Mouse (Mus musculus) left cerebral cortex, adult 2 months (tissue): ENCODE results near the gene Obscn. TPM values are rescaled to one million over a fixed set of nuclear protein-coding genes. Genes with fewer than 3 reads are reported as not detected.
A peak's percentile ranks its signal among the peaks of the same experiment; 100 is the strongest.

ENCODE experiments used
- DNase-seq, 2 experiments: peaks; one replicate each; pipeline ENCODE4 v3.0.0; 2021 to 2022; ENCODE audit warnings: low spot score in 2 of 2, mixed read lengths in 1 of 2; ENCODE audit errors: extremely low spot score in 1 of 2
- H3K27ac ChIP-seq: fragments of 200-600 bp; 2 replicates; pipeline ENCODE4 v1.8.1; 2022
- H3K4me3 ChIP-seq: fragments of 200-600 bp; 2 replicates; pipeline ENCODE4 v1.8.1; 2022
- CTCF ChIP-seq: fragments of 200-600 bp; IDR thresholded peaks from 2 replicates; pipeline ENCODE4 v1.8.1; 2022; ENCODE audit warnings: antibody characterized with exemption, mild to moderate bottlenecking, moderate library complexity
- intact Hi-C: fragments of 180-260 bp; cut with DNase I; formaldehyde crosslinking; loops from one replicate; pipeline ENCODE4 v1.15.1; 2025
- long read RNA-seq, 2 experiments: library from polyadenylated mRNA; stranded (forward); transcript quantifications; one replicate each; pipeline ENCODE4 v2.0.0; 2021; ENCODE audit warnings: borderline mapping rate in 2 of 2
- total RNA-seq, 2 experiments: library from RNA; stranded (reverse); gene quantifications; 2 replicates each; pipeline ENCODE4 v1.2.3; 2021

Obscn gene
- 1 to 10 TPM; 1.5 to 1.9 TPM for total RNA-seq
- long read RNA-seq, experiment 1, partial matches to known transcripts = 0 of 2 reads
- long read RNA-seq, experiment 1, other reads (novel, unspliced or antisense) = 2 of 2 reads
- long read RNA-seq, experiment 2, partial matches to known transcripts = 0 of 2 reads
- long read RNA-seq, experiment 2, other reads (novel, unspliced or antisense) = 2 of 2 reads

- TF ChIP-seq CTCF = no peak
- DNase-seq = no peak
- Histone ChIP-seq H3K27ac (no peak within 1 kb of the TSS), H3K4me3 (peak within 1 kb of the TSS; percentile 4; the same call in 1 of the 2 replicates)
- intact Hi-C loops = no loop called here
Measured at GRCm38 (mm10) chr11:59135904-59136452, at the start of gene Obscn. Obscn (minus strand) TSS chr11:59136402.

GRCm38 (mm10) chr11:59185490-59185889 is 49.3 kb upstream of the Obscn start:
- no peak overlapping the region for H3K4me3 ChIP-seq
- H3K27ac ChIP-seq = no peak overlapping the region
- no peak for DNase-seq
- TF ChIP-seq CTCF = no peak
- intact Hi-C loops = loop anchor here (2.0 kb wide), 1 partner anchor 87 kb away; no protein-coding TSS in a partner anchor

- Histone ChIP-seq H3K27ac (peak overlapping the region; percentile 3; the same call in 1 of the 2 replicates), H3K4me3 (no peak overlapping the region)
- intact Hi-C loops = loop anchor here (2.0 to 5.0 kb wide), 3 partner anchors 21 to 212 kb away; partner anchors contain the start of gene Iba57
- TF ChIP-seq CTCF = peak; percentile 87
- DNase-seq = peak; percentile 46 to 49
Measured at GRCm38 (mm10) chr11:59183821-59184220, 47.6 kb upstream of the Obscn start.

GRCm38 (mm10) chr11:59182864-59183331 is 46.7 kb upstream of the Obscn start, which contains the start of gene Gjc2:
Gjc2 (minus strand) TSS chr11:59183213.
- H3K4me3 ChIP-seq = peak within 1 kb of the TSS; percentile 22

GRCm38 (mm10) chr11:59176921-59177320 is 40.7 kb upstream of the Obscn start:
- Histone ChIP-seq H3K4me3 (no peak overlapping the region), H3K27ac (no peak overlapping the region)
- intact Hi-C loops = no loop called here
- DNase-seq = no peak
- TF ChIP-seq CTCF = no peak

More at GRCm38 (mm10) chr11:59182864-59183331, 46.7 kb upstream of the Obscn start, which contains the start of gene Gjc2:
- peak; percentile 28 to 36 for DNase-seq
- intact Hi-C loops = loop anchor here (2.0 to 5.0 kb wide), 2 partner anchors 20 to 211 kb away; partner anchors contain the start of gene Iba57
- TF ChIP-seq CTCF = no peak
- H3K27ac ChIP-seq = peak within 1 kb of the TSS; percentile 65

GRCm38 (mm10) chr11:59176475-59176874 is 40.3 kb upstream of the Obscn start:
- no peak for TF ChIP-seq CTCF
- H3K27ac ChIP-seq = no peak overlapping the region
- intact Hi-C loops = no loop called here
- no peak for DNase-seq
- H3K4me3 ChIP-seq = no peak overlapping the region

GRCm38 (mm10) chr11:59174189-59174838 is 38.1 kb upstream of the Obscn start:
- no peak for DNase-seq
- H3K27ac ChIP-seq = no peak overlapping the region
- no peak for TF ChIP-seq CTCF
- H3K4me3 ChIP-seq = no peak overlapping the region
- intact Hi-C loops = no loop called here

- DNase-seq = no peak
- H3K4me3 ChIP-seq = no peak overlapping the region
- H3K27ac ChIP-seq = no peak overlapping the region
- intact Hi-C loops = no loop called here
- no peak for TF ChIP-seq CTCF
Measured at GRCm38 (mm10) chr11:59170549-59170948, 34.3 kb upstream of the Obscn start.

- no peak for TF ChIP-seq CTCF
- intact Hi-C loops = no loop called here
Measured at GRCm38 (mm10) chr11:59169807-59170206, 33.6 kb upstream of the Obscn start.

GRCm38 (mm10) chr11:59165616-59166241 is 29.5 kb upstream of the Obscn start:
- DNase-seq = no peak
- Histone ChIP-seq H3K27ac (no peak overlapping the region), H3K4me3 (no peak overlapping the region)
- intact Hi-C loops = no loop called here
- no peak for TF ChIP-seq CTCF

More at GRCm38 (mm10) chr11:59169807-59170206, 33.6 kb upstream of the Obscn start:
- H3K4me3 ChIP-seq = no peak overlapping the region
- H3K27ac ChIP-seq = no peak overlapping the region
- DNase-seq = no peak

- H3K4me3 ChIP-seq = no peak overlapping the region
- intact Hi-C loops = no loop called here
- peak overlapping the region; percentile 99 for H3K27ac ChIP-seq
- no peak for DNase-seq
- TF ChIP-seq CTCF = no peak
Measured at GRCm38 (mm10) chr11:59164384-59164783, 28.2 kb upstream of the Obscn start.
